Mouse (Mus musculus) kidney, adult 2 months (tissue): Measurements from ENCODE around the gene Lce1m.

Source experiments
- CTCF ChIP-seq: fragments of 200-500 bp; conservative IDR thresholded peaks from 2 replicates; pipeline ENCODE4 v1.5.1; 2011; ENCODE audit warnings: low read depth, mild to moderate bottlenecking, control low read depth, low read length, moderate library complexity, mixed read lengths; ENCODE audit not compliant: insufficient read depth, insufficient read length
- POLR2A ChIP-seq: fragments of 200-500 bp; IDR thresholded peaks from one replicate; pipeline ENCODE4 v1.6.1; 2011; ENCODE audit warnings: low read depth, low read length, control low read depth

- no peak for TF ChIP-seq CTCF
- TF ChIP-seq POLR2A: no peak
Measured at GRCm38 (mm10) chr3:93023411-93024184, 4.7 kb upstream of the Lce1m start.
